Mouse (Mus musculus) G1E (cell line): ENCODE measurements around the gene Fcho2. TPM values are rescaled to one million over a fixed set of nuclear protein-coding genes. Genes with fewer than 3 reads are reported as not detected.

ENCODE experiments used
- ATAC-seq: 2 replicates; pipeline ENCODE4 v1.8.0; 2016; ENCODE audit warnings: mild to moderate bottlenecking; ENCODE audit not compliant: insufficient number of reproducible peaks, poor library complexity, low FRiP score, severe bottlenecking; ENCODE audit errors: extremely low read depth
- DNase-seq: peaks from one replicate; pipeline ENCODE4 v3.0.0; 2012; ENCODE audit warnings: low spot score
- H3K27me3 ChIP-seq: 2 replicates; pipeline ENCODE4 v1.6.1; 2012; ENCODE audit warnings: mild to moderate bottlenecking, low read length, inconsistent platforms; ENCODE audit not compliant: insufficient read depth
- H3K36me3 ChIP-seq: replicated peaks from 2 replicates; pipeline ENCODE3; 2012; ENCODE audit warnings: mild to moderate bottlenecking, inconsistent platforms
- H3K4me1 ChIP-seq: 2 replicates; pipeline ENCODE4 v1.6.1; 2012; ENCODE audit warnings: low read depth, low read length, inconsistent platforms, mixed read lengths; ENCODE audit not compliant: insufficient read depth
- H3K4me3 ChIP-seq: 2 replicates; pipeline ENCODE4 v1.5.1; 2012; ENCODE audit warnings: low read depth, mild to moderate bottlenecking, inconsistent platforms, low read length, moderate library complexity, mixed read lengths
- H3K9me3 ChIP-seq: replicated peaks from 2 replicates; pipeline ENCODE4 v1.6.1; 2012; ENCODE audit warnings: inconsistent platforms
- CTCF ChIP-seq: IDR thresholded peaks from 2 replicates; pipeline ENCODE4 v1.5.1; 2012; ENCODE audit warnings: low read depth, low read length, inconsistent platforms, mixed read lengths
- GATA1 ChIP-seq: IDR thresholded peaks from 2 replicates; pipeline ENCODE4 v1.6.1; 2012; ENCODE audit warnings: borderline replicate concordance, low read length, inconsistent platforms, mixed read lengths
- GATA2 ChIP-seq: IDR thresholded peaks from 2 replicates; pipeline ENCODE4 v1.6.1; 2012; ENCODE audit warnings: low read depth, low read length, inconsistent platforms, borderline replicate concordance
- POLR2AphosphoS5 ChIP-seq: IDR thresholded peaks from 2 replicates; pipeline ENCODE4 v1.6.1; 2012; ENCODE audit warnings: low read depth, low read length, inconsistent platforms; ENCODE audit not compliant: insufficient replicate concordance
- TAL1 ChIP-seq: conservative IDR thresholded peaks from 2 replicates; pipeline ENCODE4 v1.6.1; 2012; ENCODE audit warnings: low read depth, low read length, inconsistent platforms, mixed read lengths
- polyA plus RNA-seq: library from polyadenylated mRNA; stranded (reverse); fragments of >175 nt; gene quantifications from 2 replicates; pipeline ENCODE4 v1.2.3, GENCODE M21; 2012
- total RNA-seq, 2 experiments: library from RNA; stranded (forward) in 1 of 2; stranded (reverse) in 1 of 2; fragments of 200-1000 nt in 1 of 2; fragments of >200 nt in 1 of 2; fragmentation: Nextera tagmentation in 1 of 2; gene quantifications; 2 replicates each; pipeline ENCODE4 v1.2.3; 2014 to 2017

Gene Fcho2
- total and polyA plus RNA-seq, 3 experiments = 5.0 to 105 (median 30.7) TPM

DNA sequence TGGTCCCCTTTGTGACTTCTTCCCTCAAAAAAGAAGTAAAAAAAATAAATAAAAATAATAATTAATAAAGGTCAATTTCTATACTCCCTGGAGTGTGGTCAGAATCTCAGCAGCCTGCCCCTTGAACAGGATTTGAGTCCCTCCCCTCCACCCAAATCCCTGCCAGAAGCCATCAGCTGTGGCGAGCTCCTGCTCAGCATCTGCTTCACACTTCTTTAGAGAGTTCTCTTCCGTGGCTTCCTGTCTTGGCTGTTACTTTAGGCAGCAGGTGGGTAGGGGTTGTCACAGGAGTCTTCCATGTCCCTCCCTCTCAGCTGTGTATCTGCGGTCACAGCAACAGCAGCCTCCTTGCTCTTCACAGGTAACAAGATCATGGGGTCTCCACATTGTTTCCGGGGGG, 109.7 kb downstream of the Fcho2 start:
- ATAC-seq = no peak
- TF ChIP-seq GATA2 (no peak), TAL1 (no peak), GATA1 (no peak), CTCF (no peak), POLR2AphosphoS5 (no peak)
- no peak for DNase-seq

DNA sequence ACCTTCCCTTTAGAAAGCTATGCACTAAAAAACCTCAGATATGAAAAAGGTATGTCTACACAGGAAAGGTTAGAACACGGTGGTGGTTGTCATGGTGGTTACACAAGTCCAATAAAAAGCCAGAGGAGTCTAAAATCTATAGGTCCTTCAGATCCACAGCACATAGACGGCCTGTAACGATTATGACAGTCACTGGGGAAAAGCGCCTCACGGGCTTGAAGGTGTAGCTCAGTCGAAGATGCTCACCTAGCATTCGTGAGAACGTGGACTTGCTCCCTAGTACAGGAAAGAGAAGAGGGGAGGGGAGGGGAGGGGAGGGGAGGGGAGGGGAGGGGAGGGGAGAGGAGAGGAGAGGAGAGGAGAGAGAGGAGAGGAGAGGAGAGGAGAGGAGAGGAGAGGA, 111.5 kb downstream of the Fcho2 start:
- TF ChIP-seq GATA2 (no peak), POLR2AphosphoS5 (no peak), CTCF (no peak), TAL1 (no peak), GATA1 (no peak)
- no peak for ATAC-seq
- no peaks in the 10 kb centered on the region for H3K4me1 ChIP-seq
- H3K4me3 ChIP-seq = no peak overlapping the region
- no peak for DNase-seq
- H3K9me3 ChIP-seq = no peaks in the 10 kb centered on the region
- no peaks in the 10 kb centered on the region for H3K36me3 ChIP-seq
- H3K27me3 ChIP-seq = peaks cover 23% of the 10 kb centered on the region

More for the DNA sequence above, 109.7 kb downstream of the Fcho2 start:
- H3K27me3 ChIP-seq = peaks cover 17% of the 10 kb centered on the region
- H3K9me3 ChIP-seq = no peaks in the 10 kb centered on the region
- no peak overlapping the region for H3K4me3 ChIP-seq
- no peaks in the 10 kb centered on the region for H3K4me1 ChIP-seq
- no peaks in the 10 kb centered on the region for H3K36me3 ChIP-seq

DNA sequence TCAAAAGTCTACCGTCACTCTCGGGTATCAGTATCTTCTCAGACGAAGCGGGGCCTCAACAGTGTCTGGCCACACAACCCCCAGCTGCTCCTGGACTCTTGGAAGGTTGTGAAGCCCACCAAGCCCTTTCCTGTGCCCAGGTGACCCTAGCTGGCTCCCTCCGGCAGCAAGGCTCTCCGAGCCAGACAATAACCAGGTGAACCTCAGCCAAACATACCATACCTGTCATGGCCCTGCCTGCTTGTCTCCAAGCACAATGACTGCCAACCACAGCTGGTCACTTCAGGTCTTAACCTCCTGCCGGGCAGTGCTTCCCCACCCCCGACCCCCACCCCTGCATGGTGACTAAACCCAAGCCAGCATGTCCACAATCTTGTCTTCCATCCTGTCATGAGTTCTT, 112.9 kb downstream of the Fcho2 start:
- no peak overlapping the region for H3K4me3 ChIP-seq
- H3K9me3 ChIP-seq = no peaks in the 10 kb centered on the region
- H3K27me3 ChIP-seq = peaks cover 23% of the 10 kb centered on the region
- DNase-seq (no peak), ATAC-seq (no peak)
- TF ChIP-seq POLR2AphosphoS5 = no peak
- TF ChIP-seq TAL1 = no peak
- TF ChIP-seq CTCF = no peak
- TF ChIP-seq GATA2 = no peak
- TF ChIP-seq GATA1 = no peak
- H3K36me3 ChIP-seq = no peaks in the 10 kb centered on the region
- no peaks in the 10 kb centered on the region for H3K4me1 ChIP-seq

- DNase-seq = no peak
- no peak for ATAC-seq
Measured at GRCm38 (mm10) chr13:98701309-98701675, 114.0 kb downstream of the Fcho2 start.

GRCm38 (mm10) chr13:98700661-98701308, 114.5 kb downstream of the Fcho2 start:
- no peaks in the 10 kb centered on the region for H3K4me1 ChIP-seq
- no peaks in the 10 kb centered on the region for H3K36me3 ChIP-seq
- H3K27me3 ChIP-seq = peaks cover 19% of the 10 kb centered on the region
- TF ChIP-seq GATA1 (no peak), TAL1 (no peak), CTCF (no peak), GATA2 (no peak), POLR2AphosphoS5 (no peak)
- H3K9me3 ChIP-seq = no peaks in the 10 kb centered on the region
- no peak for DNase-seq
- no peak for ATAC-seq
- H3K4me3 ChIP-seq = no peak overlapping the region

More at GRCm38 (mm10) chr13:98701309-98701675, 114.0 kb downstream of the Fcho2 start:
- no peaks in the 10 kb centered on the region for H3K9me3 ChIP-seq
- no peaks in the 10 kb centered on the region for H3K4me1 ChIP-seq
- peaks cover 23% of the 10 kb centered on the region for H3K27me3 ChIP-seq
- TF ChIP-seq TAL1 (no peak), GATA2 (no peak), GATA1 (no peak), POLR2AphosphoS5 (no peak), CTCF (no peak)
- H3K36me3 ChIP-seq = no peaks in the 10 kb centered on the region
- H3K4me3 ChIP-seq = no peak overlapping the region

DNA sequence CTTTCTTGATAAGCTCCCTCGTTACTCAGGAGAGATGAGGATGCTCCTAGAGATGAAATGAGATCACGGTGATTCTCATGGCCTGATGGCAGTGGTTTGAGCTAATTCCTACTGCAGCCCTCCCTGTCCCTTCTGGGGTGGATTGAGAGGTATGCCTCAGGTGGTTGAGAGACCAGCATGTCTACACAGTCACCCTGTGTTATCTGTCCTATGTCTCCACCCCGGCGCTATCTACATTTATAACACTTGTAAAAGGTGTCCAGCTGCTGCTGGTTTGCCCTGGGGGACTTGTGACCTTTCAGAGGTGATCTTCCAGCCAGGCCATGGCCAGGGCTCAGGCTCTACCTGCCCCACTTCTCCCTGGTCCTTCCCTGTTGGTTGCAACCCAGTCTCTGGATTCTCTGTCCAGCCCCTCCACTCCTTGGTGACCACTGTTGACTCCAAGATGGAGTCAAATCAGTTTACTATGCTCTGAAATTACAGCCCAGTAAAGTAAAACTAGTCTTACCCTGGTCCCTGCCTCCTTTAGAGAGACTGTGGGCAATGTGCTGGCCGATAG, 115.2 kb downstream of the Fcho2 start:
- Histone ChIP-seq H3K4me1 (no peaks in the 10 kb centered on the region), H3K27me3 (peaks cover 16% of the 10 kb centered on the region), H3K9me3 (no peaks in the 10 kb centered on the region), H3K36me3 (no peaks in the 10 kb centered on the region), H3K4me3 (no peak overlapping the region)
- ATAC-seq (no peak), DNase-seq (no peak)
- no peak for TF ChIP-seq GATA2
- TF ChIP-seq POLR2AphosphoS5 = no peak
- no peak for TF ChIP-seq CTCF
- TF ChIP-seq TAL1 = no peak
- TF ChIP-seq GATA1 = no peak
